Mouse (Mus musculus): Measurements from ENCODE around the gene Mrtfb.

Mrtfb gene

GRCm38 (mm10) chr16:13437037-13437769 is 180.9 kb downstream of the Mrtfb start:
- DNase-seq (ENCODE audit: low read depth, low spot score) = peak; percentile 93

- no peak for DNase-seq (ENCODE audit: low read depth, low spot score)
These were observed 181.6 kb downstream of the Mrtfb start for GRCm38 (mm10) chr16:13437770-13438372.

- DNase-seq (ENCODE audit: low read depth, low spot score) = no peak
These were observed 184.2 kb downstream of the Mrtfb start for GRCm38 (mm10) chr16:13440468-13440867.

- no peak for DNase-seq (ENCODE audit: low read depth, low spot score)
These were observed 187.5 kb downstream of the Mrtfb start for GRCm38 (mm10) chr16:13443764-13444163.

- DNase-seq (ENCODE audit: low read depth, low spot score) = no peak
These were observed 189.2 kb downstream of the Mrtfb start for GRCm38 (mm10) chr16:13445461-13445860.

GRCm38 (mm10) chr16:13446488-13446887 is 190.2 kb downstream of the Mrtfb start:
- no peak for DNase-seq (ENCODE audit: low read depth, low spot score)

- DNase-seq (ENCODE audit: low read depth, low spot score) = no peak
These were observed 190.6 kb downstream of the Mrtfb start for GRCm38 (mm10) chr16:13446971-13447283.

GRCm38 (mm10) chr16:13447284-13448050 is 191.2 kb downstream of the Mrtfb start:
- DNase-seq (ENCODE audit: low read depth, low spot score) = no peak

- DNase-seq (ENCODE audit: low read depth, low spot score) = no peak
These were observed 191.9 kb downstream of the Mrtfb start for GRCm38 (mm10) chr16:13448051-13448705.

- DNase-seq (ENCODE audit: low read depth, low spot score) = no peak
These were observed 192.4 kb downstream of the Mrtfb start for GRCm38 (mm10) chr16:13448706-13449090.

GRCm38 (mm10) chr16:13449491-13449890 is 193.2 kb downstream of the Mrtfb start:
- no peak for DNase-seq (ENCODE audit: low read depth, low spot score)

GRCm38 (mm10) chr16:13450831-13451230 is 194.6 kb downstream of the Mrtfb start:
- DNase-seq (ENCODE audit: low read depth, low spot score) = no peak

- DNase-seq (ENCODE audit: low read depth, low spot score) = no peak
These were observed 195.7 kb downstream of the Mrtfb start for GRCm38 (mm10) chr16:13451991-13452390.

- no peak for DNase-seq (ENCODE audit: low read depth, low spot score)
These were observed 196.4 kb downstream of the Mrtfb start for GRCm38 (mm10) chr16:13452661-13453060.

GRCm38 (mm10) chr16:13454026-13454600 is 197.8 kb downstream of the Mrtfb start:
- no peak for DNase-seq (ENCODE audit: low read depth, low spot score)

GRCm38 (mm10) chr16:13455560-13455959 is 199.3 kb downstream of the Mrtfb start:
- DNase-seq (ENCODE audit: low read depth, low spot score) = no peak

- no peak for DNase-seq (ENCODE audit: low read depth, low spot score)
These were observed 202.3 kb downstream of the Mrtfb start for GRCm38 (mm10) chr16:13458556-13458955.

GRCm38 (mm10) chr16:13460071-13460470 is 203.8 kb downstream of the Mrtfb start:
- no peak for DNase-seq (ENCODE audit: low read depth, low spot score)

- no peak for DNase-seq (ENCODE audit: low read depth, low spot score)
These were observed 204.6 kb downstream of the Mrtfb start for GRCm38 (mm10) chr16:13460777-13461408.

GRCm38 (mm10) chr16:13464662-13465061 is 208.4 kb downstream of the Mrtfb start:
- DNase-seq (ENCODE audit: low read depth, low spot score) = no peak

Measured in retina, postnatal 7 days (tissue).